Mouse (Mus musculus): ENCODE measurements around the gene Zfp213. TPM values are rescaled to one million over a fixed set of nuclear protein-coding genes. Genes with fewer than 3 reads are reported as not detected.
"Not testable (repeated sequence)": the region's sequence is repeated elsewhere in the genome, so short reads cannot be mapped to it uniquely, and the experiment has no call there.

The Zfp213 gene
- polyA plus RNA-seq, 1 experiment: not detected

GRCm38 (mm10) chr17:23537554-23538255 lies 26.3 kb downstream of the Zfp213 start:
- WGBS: 7% methylated on average over 27 of the region's 27 CpGs
- H3K27ac ChIP-seq (ENCODE audit: insufficient read depth, low read depth, low read length): no peak overlapping the region
- H3K4me1 ChIP-seq (ENCODE audit: control insufficient read depth, insufficient read depth, low read length): peaks cover 12% of the 10 kb centered on the region
- TF ChIP-seq CTCF (IDR thresholded peaks at IDR 0.05; ENCODE audit: insufficient read depth, low read depth, low read length) (no peak), POLR2A (IDR thresholded peaks at IDR 0.05; ENCODE audit: insufficient read depth, low read depth, low read length) (no peak)
- H3K4me3 ChIP-seq (ENCODE audit: insufficient read depth, low read depth, low read length): peak overlapping the region; percentile 7; the same call in 1 of the 2 replicates

- not testable (repeated sequence) for H3K4me3 ChIP-seq (ENCODE audit: insufficient read depth, low read depth, low read length); H3K27ac ChIP-seq (ENCODE audit: insufficient read depth, low read depth, low read length)
- WGBS: 2% methylated on average over 18 of the region's 29 CpGs
- peaks cover 12% of the 10 kb centered on the region for H3K4me1 ChIP-seq (ENCODE audit: control insufficient read depth, insufficient read depth, low read length)
Measured at GRCm38 (mm10) chr17:23535046-23535788, 28.8 kb downstream of the Zfp213 start.

- not testable (repeated sequence) for H3K4me3 ChIP-seq (ENCODE audit: insufficient read depth, low read depth, low read length); H3K27ac ChIP-seq (ENCODE audit: insufficient read depth, low read depth, low read length)
- peaks cover 12% of the 10 kb centered on the region for H3K4me1 ChIP-seq (ENCODE audit: control insufficient read depth, insufficient read depth, low read length)
- 9% methylated on average over 11 of the region's 23 CpGs for WGBS
Measured at GRCm38 (mm10) chr17:23533591-23534490, 30.2 kb downstream of the Zfp213 start.

- not testable (repeated sequence) for H3K4me1 ChIP-seq (ENCODE audit: control insufficient read depth, insufficient read depth, low read length); H3K27ac ChIP-seq (ENCODE audit: insufficient read depth, low read depth, low read length); H3K4me3 ChIP-seq (ENCODE audit: insufficient read depth, low read depth, low read length)
- WGBS: 26% methylated on average over 1 of the region's 1 CpGs
Measured at GRCm38 (mm10) chr17:23531408-23531807, 32.6 kb downstream of the Zfp213 start.

- H3K4me1 ChIP-seq (ENCODE audit: control insufficient read depth, insufficient read depth, low read length); H3K27ac ChIP-seq (ENCODE audit: insufficient read depth, low read depth, low read length); H3K4me3 ChIP-seq (ENCODE audit: insufficient read depth, low read depth, low read length): not testable (repeated sequence)
- 72% methylated on average over 30 of the region's 30 CpGs for WGBS
Measured at GRCm38 (mm10) chr17:23522941-23523732, 40.9 kb downstream of the Zfp213 start.

GRCm38 (mm10) chr17:23518701-23519423 lies 45.2 kb downstream of the Zfp213 start:
- TF ChIP-seq POLR2A (IDR thresholded peaks at IDR 0.05; ENCODE audit: insufficient read depth, low read depth, low read length) (no peak), CTCF (IDR thresholded peaks at IDR 0.05; ENCODE audit: insufficient read depth, low read depth, low read length) (no peak)
- Histone ChIP-seq H3K4me3 (ENCODE audit: insufficient read depth, low read depth, low read length) (no peak overlapping the region), H3K27ac (ENCODE audit: insufficient read depth, low read depth, low read length) (no peak overlapping the region), H3K4me1 (ENCODE audit: control insufficient read depth, insufficient read depth, low read length) (no peaks in the 10 kb centered on the region)
- WGBS: 73% methylated on average over 2 of the region's 2 CpGs

Other genes starting within 250 kb of the Zfp213 start
- not detected in 2 replicates for gene Vmn2r115, start 220.5 kb downstream of the Zfp213 start, polyA plus RNA-seq (2012; ENCODE audit: insufficient read depth, insufficient read length, low replicate concordance, missing spikeins)
- gene Vmn2r116, start 179.6 kb downstream of the Zfp213 start, polyA plus RNA-seq (2012; ENCODE audit: insufficient read depth, insufficient read length, low replicate concordance, missing spikeins): not detected in 2 replicates
- gene Vmn2r117, start 84.5 kb downstream of the Zfp213 start, polyA plus RNA-seq (2012; ENCODE audit: insufficient read depth, insufficient read length, low replicate concordance, missing spikeins): not detected in 2 replicates
- gene Zfp13, start 35.2 kb upstream of the Zfp213 start, polyA plus RNA-seq (2012; ENCODE audit: insufficient read depth, insufficient read length, low replicate concordance, missing spikeins): not detected in 2 replicates
- not detected in 2 replicates for gene Zscan10, start 36.6 kb upstream of the Zfp213 start, polyA plus RNA-seq (2012; ENCODE audit: insufficient read depth, insufficient read length, low replicate concordance, missing spikeins)
- not detected in 2 replicates for gene Mmp25, start 81.0 kb upstream of the Zfp213 start, polyA plus RNA-seq (2012; ENCODE audit: insufficient read depth, insufficient read length, low replicate concordance, missing spikeins)
- gene Bicdl2, start 96.3 kb upstream of the Zfp213 start, polyA plus RNA-seq (2012; ENCODE audit: insufficient read depth, insufficient read length, low replicate concordance, missing spikeins): not detected in 2 replicates
- gene Hcfc1r1, start 109.4 kb upstream of the Zfp213 start, polyA plus RNA-seq (2012; ENCODE audit: insufficient read depth, insufficient read length, low replicate concordance, missing spikeins): not detected in 2 replicates
- gene Thoc6, start 109.6 kb upstream of the Zfp213 start, polyA plus RNA-seq (2012; ENCODE audit: insufficient read depth, insufficient read length, low replicate concordance, missing spikeins): not detected in 2 replicates
- not detected in 2 replicates for gene Tnfrsf12a, start 113.2 kb upstream of the Zfp213 start, polyA plus RNA-seq (2012; ENCODE audit: insufficient read depth, insufficient read length, low replicate concordance, missing spikeins)
- gene Cldn6, start 115.0 kb upstream of the Zfp213 start, polyA plus RNA-seq (2012; ENCODE audit: insufficient read depth, insufficient read length, low replicate concordance, missing spikeins): not detected in 2 replicates
- gene Cldn9, start 119.8 kb upstream of the Zfp213 start, polyA plus RNA-seq (2012; ENCODE audit: insufficient read depth, insufficient read length, low replicate concordance, missing spikeins): not detected in 2 replicates
- gene 1520401A03Rik, start 158.5 kb upstream of the Zfp213 start, polyA plus RNA-seq (2012; ENCODE audit: insufficient read depth, insufficient read length, low replicate concordance, missing spikeins): not detected in 2 replicates
- not detected in 2 replicates for gene Pkmyt1, start 162.1 kb upstream of the Zfp213 start, polyA plus RNA-seq (2012; ENCODE audit: insufficient read depth, insufficient read length, low replicate concordance, missing spikeins)
- gene Paqr4, start 176.6 kb upstream of the Zfp213 start, polyA plus RNA-seq (2012; ENCODE audit: insufficient read depth, insufficient read length, low replicate concordance, missing spikeins): not detected in 2 replicates
- gene Kremen2, start 181.6 kb upstream of the Zfp213 start, polyA plus RNA-seq (2012; ENCODE audit: insufficient read depth, insufficient read length, low replicate concordance, missing spikeins): not detected in 2 replicates
- gene Flywch1, start 207.4 kb upstream of the Zfp213 start, polyA plus RNA-seq (2012; ENCODE audit: insufficient read depth, insufficient read length, low replicate concordance, missing spikeins): not detected in 2 replicates
- not detected in 2 replicates for gene Flywch2, start 221.8 kb upstream of the Zfp213 start, polyA plus RNA-seq (2012; ENCODE audit: insufficient read depth, insufficient read length, low replicate concordance, missing spikeins)
- gene Srrm2, start 226.3 kb upstream of the Zfp213 start, polyA plus RNA-seq (2012; ENCODE audit: insufficient read depth, insufficient read length, low replicate concordance, missing spikeins): 383 and 683 TPM in 2 replicates

Measured in olfactory bulb, adult 2 months (tissue).